Mouse (Mus musculus): ENCODE data around the gene Gm973. TPM values are rescaled to one million over a fixed set of nuclear protein-coding genes. Genes with fewer than 3 reads are reported as not detected.

Gm973 gene
- polyA plus RNA-seq (2015; fragmentation: Nextera tagmentation; extraction: Ambion mirVana), result 11.3 and 11.5 TPM in 2 replicates

GRCm38 (mm10) chr1:59516026-59516917 lies at the start of gene Gm973:
Gm973 (plus strand) TSS chr1:59516264.
- Histone ChIP-seq H3K4me2 (ENCODE audit: low read length) (peak within 1 kb of the TSS; percentile 65), H3K4me3 (ENCODE audit: low read length) (peak within 1 kb of the TSS; percentile 33), H3K36me3 (ENCODE audit: control insufficient read depth, insufficient read depth, low read length) (no peaks in the 10 kb centered on the region), H3K9ac (ENCODE audit: low read depth, low read length) (peak within 1 kb of the TSS; percentile 64), H3K9me3 (ENCODE audit: control insufficient read depth, low read length) (no peaks in the 10 kb centered on the region), H3K4me1 (ENCODE audit: control insufficient read depth, insufficient read depth, low read depth, low read length) (peaks cover 13% of the 10 kb centered on the region), H3K27ac (ENCODE audit: low read depth, low read length) (peak within 1 kb of the TSS; percentile 82), H3K27me3 (replicated peaks; ENCODE audit: control insufficient read depth, insufficient read depth, low read length) (no peaks in the 10 kb centered on the region; the same call in 1 of the 2 replicates)
- under 1% methylated on average over 25 of the region's 25 CpGs for WGBS
- peak; percentile 96 for ATAC-seq

DNA sequence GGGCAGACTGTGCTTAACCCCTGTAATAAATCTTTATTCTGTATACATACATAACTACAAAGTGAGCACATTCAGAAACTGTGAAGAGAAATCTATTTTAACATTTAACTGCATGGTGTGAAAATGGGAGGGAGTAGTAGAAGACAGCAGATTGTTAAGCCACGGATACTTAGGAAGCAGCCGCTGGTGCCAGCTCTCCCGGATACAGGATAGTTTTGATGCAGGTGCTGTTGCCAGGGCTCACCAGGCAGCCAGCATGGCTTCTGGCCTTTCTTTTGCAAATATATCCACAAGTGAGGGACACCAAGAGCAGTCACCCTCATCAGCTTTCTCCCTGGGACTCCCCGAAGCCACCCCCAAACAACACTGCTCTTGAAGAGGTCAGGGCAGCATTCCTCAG lies 46.9 kb upstream of the Gm973 start:
- Histone ChIP-seq H3K9me3 (ENCODE audit: control insufficient read depth, low read length) (no peaks in the 10 kb centered on the region), H3K4me1 (ENCODE audit: control insufficient read depth, insufficient read depth, low read depth, low read length) (peaks cover 8% of the 10 kb centered on the region), H3K27ac (ENCODE audit: low read depth, low read length) (no peak overlapping the region), H3K36me3 (ENCODE audit: control insufficient read depth, insufficient read depth, low read length) (no peaks in the 10 kb centered on the region), H3K4me2 (ENCODE audit: low read length) (no peak overlapping the region), H3K9ac (ENCODE audit: low read depth, low read length) (no peak overlapping the region), H3K27me3 (replicated peaks; ENCODE audit: control insufficient read depth, insufficient read depth, low read length) (0 out of 2 replicates have a peak, but pooled peaks cover 2% of the 10 kb centered on the region), H3K4me3 (ENCODE audit: low read length) (no peak overlapping the region)
- 17% methylated on average over 4 of the region's 4 CpGs for WGBS
- no peak for ATAC-seq

GRCm38 (mm10) chr1:59470766-59471165 lies 45.3 kb upstream of the Gm973 start:
- Histone ChIP-seq H3K4me3 (ENCODE audit: low read length) (no peak overlapping the region), H3K36me3 (ENCODE audit: control insufficient read depth, insufficient read depth, low read length) (no peaks in the 10 kb centered on the region), H3K9ac (ENCODE audit: low read depth, low read length) (no peak overlapping the region), H3K4me1 (ENCODE audit: control insufficient read depth, insufficient read depth, low read depth, low read length) (peaks cover 3% of the 10 kb centered on the region), H3K9me3 (ENCODE audit: control insufficient read depth, low read length) (no peaks in the 10 kb centered on the region), H3K27ac (ENCODE audit: low read depth, low read length) (no peak overlapping the region), H3K4me2 (ENCODE audit: low read length) (no peak overlapping the region), H3K27me3 (replicated peaks; ENCODE audit: control insufficient read depth, insufficient read depth, low read length) (0 out of 2 replicates have a peak, but pooled peaks cover 2% of the 10 kb centered on the region)
- no peak for ATAC-seq
- 54% methylated on average over 4 of the region's 4 CpGs for WGBS

DNA sequence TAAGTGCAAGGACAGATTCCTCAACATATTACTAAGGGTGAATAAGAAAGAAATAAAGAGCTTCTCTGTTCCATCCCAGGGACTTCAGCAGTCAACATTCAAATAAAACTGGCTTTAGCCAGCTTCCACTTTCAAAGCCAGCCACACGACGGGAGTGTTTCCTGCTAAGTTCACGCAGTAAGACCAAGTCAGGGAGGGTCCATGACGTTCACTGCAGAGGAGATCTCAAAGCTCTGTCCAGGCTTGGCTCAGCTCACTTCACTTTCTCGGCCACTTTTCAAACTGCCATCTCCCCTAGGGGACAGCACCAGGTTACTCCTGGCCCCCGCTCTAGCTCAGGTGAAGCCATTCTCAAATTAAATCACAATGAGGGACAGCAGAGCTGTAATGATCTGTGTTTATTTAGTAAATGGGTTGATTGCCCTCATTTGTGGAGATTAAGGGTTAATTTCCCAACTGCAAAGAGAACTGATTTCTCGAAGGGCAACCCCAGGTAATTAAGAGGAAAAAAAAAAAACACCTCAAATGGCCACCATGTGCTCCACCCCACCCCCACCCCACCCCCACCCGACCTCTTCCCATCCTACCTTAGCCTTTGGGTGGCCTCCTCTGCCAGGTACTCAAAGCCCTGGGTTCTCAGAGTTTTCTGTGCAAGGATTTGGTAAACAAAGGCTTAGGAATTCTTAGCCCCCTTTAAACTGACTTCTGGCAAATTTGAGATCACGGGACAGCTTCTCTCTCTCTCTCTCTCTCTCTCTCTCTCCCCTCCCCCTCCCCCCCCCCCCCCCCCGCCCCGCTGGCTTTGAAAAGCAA lies 43.5 kb upstream of the Gm973 start:
- no peaks in the 10 kb centered on the region for H3K36me3 ChIP-seq (ENCODE audit: control insufficient read depth, insufficient read depth, low read length)
- H3K4me1 ChIP-seq (ENCODE audit: control insufficient read depth, insufficient read depth, low read depth, low read length), result 0 out of 2 replicates have a peak, but pooled peaks cover 2% of the 10 kb centered on the region
- WGBS, result 20% methylated on average over 9 of the region's 11 CpGs
- no peak for ATAC-seq
- no peak overlapping the region for H3K4me2 ChIP-seq (ENCODE audit: low read length)
- no peaks in the 10 kb centered on the region for H3K9me3 ChIP-seq (ENCODE audit: control insufficient read depth, low read length)
- no peak overlapping the region for H3K9ac ChIP-seq (ENCODE audit: low read depth, low read length)
- H3K27ac ChIP-seq (ENCODE audit: low read depth, low read length), result no peak overlapping the region
- no peak overlapping the region for H3K4me3 ChIP-seq (ENCODE audit: low read length)
- 0 out of 2 replicates have a peak, but pooled peaks cover 2% of the 10 kb centered on the region for H3K27me3 ChIP-seq (replicated peaks; ENCODE audit: control insufficient read depth, insufficient read depth, low read length)

- 14% methylated on average over 4 of the region's 4 CpGs for WGBS
- no peak for ATAC-seq
- no peaks in the 10 kb centered on the region for H3K9me3 ChIP-seq (ENCODE audit: control insufficient read depth, low read length)
Observed at GRCm38 (mm10) chr1:59473181-59473555, 42.9 kb upstream of the Gm973 start.

DNA sequence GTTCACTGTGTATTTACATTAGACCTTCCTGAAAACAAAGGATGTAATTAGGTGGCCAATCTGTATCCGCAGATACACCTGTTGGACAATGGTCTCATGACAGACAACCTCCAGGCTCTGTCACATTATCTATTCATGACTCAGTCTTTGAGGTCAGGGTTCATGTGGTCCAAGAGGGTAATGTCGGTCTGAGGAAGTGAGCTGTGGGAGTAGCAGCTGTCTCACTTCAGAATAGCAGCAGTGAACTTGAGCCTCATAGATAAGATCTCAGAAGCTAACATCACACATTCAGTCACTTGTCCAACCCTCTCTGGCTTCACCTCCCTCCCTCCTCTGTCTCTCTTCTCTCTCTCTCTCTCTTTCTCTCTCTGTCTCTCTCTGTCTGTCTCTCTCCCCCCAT lies 40.4 kb upstream of the Gm973 start:
- no peak overlapping the region for H3K27ac ChIP-seq (ENCODE audit: low read depth, low read length)
- H3K27me3 ChIP-seq (replicated peaks; ENCODE audit: control insufficient read depth, insufficient read depth, low read length), result no peaks in the 10 kb centered on the region
- no peak overlapping the region for H3K4me3 ChIP-seq (ENCODE audit: low read length)
- no peak overlapping the region for H3K4me2 ChIP-seq (ENCODE audit: low read length)
- no peaks in the 10 kb centered on the region for H3K36me3 ChIP-seq (ENCODE audit: control insufficient read depth, insufficient read depth, low read length)
- ATAC-seq, result no peak
- WGBS, result 42% methylated on average over 2 of the region's 2 CpGs
- H3K9me3 ChIP-seq (ENCODE audit: control insufficient read depth, low read length), result no peaks in the 10 kb centered on the region
- 0 out of 2 replicates have a peak, but pooled peaks cover 2% of the 10 kb centered on the region for H3K4me1 ChIP-seq (ENCODE audit: control insufficient read depth, insufficient read depth, low read depth, low read length)
- no peak overlapping the region for H3K9ac ChIP-seq (ENCODE audit: low read depth, low read length)

More at GRCm38 (mm10) chr1:59473181-59473555, 42.9 kb upstream of the Gm973 start:
- Histone ChIP-seq H3K27ac (ENCODE audit: low read depth, low read length) (no peak overlapping the region), H3K9ac (ENCODE audit: low read depth, low read length) (no peak overlapping the region), H3K36me3 (ENCODE audit: control insufficient read depth, insufficient read depth, low read length) (no peaks in the 10 kb centered on the region), H3K27me3 (replicated peaks; ENCODE audit: control insufficient read depth, insufficient read depth, low read length) (0 out of 2 replicates have a peak, but pooled peaks cover 2% of the 10 kb centered on the region), H3K4me2 (ENCODE audit: low read length) (no peak overlapping the region), H3K4me1 (ENCODE audit: control insufficient read depth, insufficient read depth, low read depth, low read length) (0 out of 2 replicates have a peak, but pooled peaks cover 2% of the 10 kb centered on the region), H3K4me3 (ENCODE audit: low read length) (no peak overlapping the region)

DNA sequence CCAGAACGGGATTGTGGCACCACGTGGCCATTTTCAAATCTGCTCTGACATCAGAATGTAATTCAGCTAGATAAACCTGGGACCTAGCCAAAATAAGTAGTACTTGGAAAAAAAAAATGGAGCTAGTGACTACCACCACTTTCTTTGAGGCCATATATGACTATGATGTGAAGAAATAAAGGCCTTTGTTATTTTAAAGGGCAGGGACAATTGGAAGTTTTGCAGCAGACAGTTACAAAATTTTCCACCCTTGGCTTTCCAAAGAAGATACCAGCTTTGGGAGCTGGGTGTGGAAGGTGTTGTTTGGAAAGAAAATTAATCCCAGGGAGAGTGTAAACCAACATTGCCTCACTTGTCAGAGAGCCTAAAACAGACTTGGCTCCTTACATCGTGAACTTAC lies 37.2 kb upstream of the Gm973 start:
- ATAC-seq, result no peak
- Histone ChIP-seq H3K9me3 (ENCODE audit: control insufficient read depth, low read length) (no peaks in the 10 kb centered on the region), H3K4me2 (ENCODE audit: low read length) (no peak overlapping the region), H3K4me1 (ENCODE audit: control insufficient read depth, insufficient read depth, low read depth, low read length) (peaks cover 17% of the 10 kb centered on the region), H3K27me3 (replicated peaks; ENCODE audit: control insufficient read depth, insufficient read depth, low read length) (0 out of 2 replicates have a peak, but pooled peaks cover 2% of the 10 kb centered on the region), H3K27ac (ENCODE audit: low read depth, low read length) (no peak overlapping the region), H3K36me3 (ENCODE audit: control insufficient read depth, insufficient read depth, low read length) (no peaks in the 10 kb centered on the region), H3K4me3 (ENCODE audit: low read length) (no peak overlapping the region), H3K9ac (ENCODE audit: low read depth, low read length) (no peak overlapping the region)
- WGBS, result 81% methylated on average over 3 of the region's 3 CpGs

DNA sequence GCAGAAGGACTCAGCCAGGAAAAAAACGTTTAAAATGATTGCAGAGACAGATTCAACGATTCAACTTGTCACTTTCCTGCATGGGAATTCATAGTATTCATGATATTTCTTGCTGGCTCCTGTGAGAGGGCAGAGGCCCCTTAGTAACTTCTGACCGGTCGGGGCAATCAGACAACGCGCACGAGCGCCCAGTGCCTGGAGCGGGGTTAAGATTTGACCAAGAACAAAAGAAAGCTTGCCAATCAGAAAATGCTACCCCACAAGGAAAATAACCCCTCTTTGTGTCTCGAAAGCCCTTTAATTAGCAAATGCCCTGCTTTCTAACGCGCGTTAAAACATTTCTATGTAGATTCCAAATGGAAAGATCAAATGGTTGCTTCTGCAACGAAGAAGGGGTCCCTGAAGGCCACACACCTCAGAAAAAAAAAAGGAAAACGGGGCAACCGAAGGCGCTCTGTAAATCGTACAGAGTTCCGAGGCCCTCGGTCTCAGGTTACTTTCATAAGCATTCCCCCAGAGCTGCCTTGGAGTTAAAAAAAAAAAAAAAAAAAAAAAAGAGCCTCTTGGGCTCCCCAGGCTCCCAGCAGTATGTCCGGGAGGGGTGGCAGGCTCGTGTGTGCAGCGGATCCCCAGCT lies 35.1 kb upstream of the Gm973 start:
- H3K4me2 ChIP-seq (ENCODE audit: low read length), result peak overlapping the region; percentile 92
- 3% methylated on average over 23 of the region's 23 CpGs for WGBS
- H3K9ac ChIP-seq (ENCODE audit: low read depth, low read length), result peak overlapping the region; percentile 12; the same call in 1 of the 2 replicates

More for the DNA sequence above, 35.1 kb upstream of the Gm973 start:
- no peak for ATAC-seq
- Histone ChIP-seq H3K9me3 (ENCODE audit: control insufficient read depth, low read length) (no peaks in the 10 kb centered on the region), H3K27ac (ENCODE audit: low read depth, low read length) (peak overlapping the region; percentile 45; the same call in 1 of the 2 replicates), H3K4me1 (ENCODE audit: control insufficient read depth, insufficient read depth, low read depth, low read length) (peaks cover 17% of the 10 kb centered on the region), H3K36me3 (ENCODE audit: control insufficient read depth, insufficient read depth, low read length) (no peaks in the 10 kb centered on the region), H3K27me3 (replicated peaks; ENCODE audit: control insufficient read depth, insufficient read depth, low read length) (peaks cover 2% of the 10 kb centered on the region; the same call in 1 of the 2 replicates), H3K4me3 (ENCODE audit: low read length) (peak overlapping the region; percentile 48)
